Mouse (Mus musculus) gastrocnemius, adult 18-20 months (tissue): Measurements from ENCODE around the gene Whrn. TPM values are rescaled to one million over a fixed set of nuclear protein-coding genes. Genes with fewer than 3 reads are reported as not detected.

Source experiments
- DNase-seq: peaks from one replicate; pipeline ENCODE4 v3.0.0; 2021; ENCODE audit warnings: low spot score
- total RNA-seq, 2 experiments: library from RNA; stranded (reverse); gene quantifications; 2 replicates each; pipeline ENCODE4 v1.2.3; 2021

The Whrn gene
- total RNA-seq, 2 experiments from 2014 or later: 5.5 to 6.5 TPM

DNA sequence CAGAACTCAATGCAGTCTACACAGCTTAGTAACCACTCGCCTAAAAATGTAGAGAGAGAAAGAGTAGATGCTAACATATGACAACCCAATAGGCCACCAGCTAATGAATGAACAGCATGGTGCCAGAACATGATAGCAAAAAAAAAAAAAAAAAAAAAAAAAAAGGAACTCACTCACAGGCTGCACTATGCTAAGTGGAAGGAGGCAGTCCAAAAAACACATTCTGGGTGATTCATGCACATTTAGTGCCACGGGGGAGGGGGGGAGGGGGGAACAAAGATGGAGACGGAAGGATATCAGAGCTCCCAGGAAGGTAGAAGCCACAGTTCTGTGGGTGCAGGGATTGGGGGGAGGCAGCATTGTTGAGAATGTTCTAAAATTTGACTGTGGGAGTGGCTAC lies 43.2 kb downstream of the Whrn start:
- DNase-seq: no peak

DNA sequence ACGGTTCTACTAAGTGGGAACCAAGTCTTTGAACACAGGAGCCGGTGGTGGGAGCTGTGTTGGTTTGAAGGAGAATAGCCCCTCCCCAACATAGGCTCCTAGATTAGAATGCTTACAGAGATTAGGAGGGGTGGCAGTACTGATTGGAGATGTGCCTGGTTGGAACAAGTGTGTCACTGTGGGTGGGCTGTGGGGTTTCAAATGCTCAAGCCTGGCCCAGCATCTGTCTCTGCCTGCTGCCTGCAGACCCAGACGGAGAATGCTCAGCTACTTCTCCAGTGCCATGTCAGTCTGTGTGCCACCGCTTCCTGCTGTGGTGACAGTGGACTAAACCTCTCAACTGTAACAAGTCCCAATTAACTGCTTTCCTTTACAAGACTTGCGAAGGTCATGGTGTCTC lies 45.2 kb downstream of the Whrn start:
- no peak for DNase-seq

DNA sequence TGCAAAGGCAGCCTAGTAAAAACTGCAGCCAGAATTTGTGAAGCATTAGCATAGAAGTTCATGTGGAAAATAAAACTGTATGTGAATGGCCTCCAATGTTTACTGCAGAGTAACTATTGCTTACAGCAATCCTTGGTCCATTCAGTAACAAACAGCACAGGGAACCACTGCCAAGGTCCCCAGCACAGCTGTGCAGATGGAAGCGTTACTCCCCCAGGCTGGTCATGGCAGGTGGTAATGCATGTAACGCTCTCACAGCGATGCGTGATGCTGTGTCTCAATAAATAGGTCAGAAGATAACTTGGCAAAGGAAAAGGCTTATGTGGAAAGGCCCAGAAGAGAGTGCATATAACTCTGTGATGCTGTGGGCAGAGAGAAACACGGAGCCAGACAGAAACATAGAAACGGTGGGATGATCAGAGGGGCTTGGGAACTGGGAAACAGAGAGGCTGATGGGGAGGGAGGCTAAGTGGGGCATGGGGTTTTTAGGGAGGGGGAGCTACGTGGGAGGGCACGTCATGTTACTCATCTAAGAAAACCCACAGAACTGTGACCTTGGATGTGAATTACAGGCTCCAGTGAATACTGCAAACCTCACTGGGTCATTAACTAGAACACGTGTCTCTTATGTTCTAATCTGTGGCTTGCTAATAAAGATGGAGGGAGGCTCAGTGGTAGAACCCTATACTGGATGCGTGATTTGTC lies 51.3 kb downstream of the Whrn start:
- DNase-seq: no peak

DNA sequence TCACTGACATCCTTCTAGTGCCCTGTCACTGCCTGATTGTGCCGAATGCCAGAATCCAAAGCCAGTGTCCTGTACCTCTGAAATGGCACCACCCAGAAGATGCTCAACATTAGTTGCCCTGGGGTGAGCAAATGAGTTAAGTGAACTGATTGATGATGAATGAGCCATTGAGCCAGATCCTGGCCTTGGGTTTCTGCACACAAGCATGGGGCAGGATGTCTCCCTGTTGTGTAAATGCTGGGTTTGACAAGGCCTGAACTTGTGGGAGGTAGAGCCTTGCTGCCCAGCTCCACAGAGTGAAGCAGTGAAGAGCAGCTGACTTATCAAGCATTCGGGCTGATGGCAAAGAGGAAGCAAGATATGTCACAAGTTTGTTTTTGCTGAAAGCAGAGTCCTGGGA lies 52.7 kb downstream of the Whrn start:
- no peak for DNase-seq

DNA sequence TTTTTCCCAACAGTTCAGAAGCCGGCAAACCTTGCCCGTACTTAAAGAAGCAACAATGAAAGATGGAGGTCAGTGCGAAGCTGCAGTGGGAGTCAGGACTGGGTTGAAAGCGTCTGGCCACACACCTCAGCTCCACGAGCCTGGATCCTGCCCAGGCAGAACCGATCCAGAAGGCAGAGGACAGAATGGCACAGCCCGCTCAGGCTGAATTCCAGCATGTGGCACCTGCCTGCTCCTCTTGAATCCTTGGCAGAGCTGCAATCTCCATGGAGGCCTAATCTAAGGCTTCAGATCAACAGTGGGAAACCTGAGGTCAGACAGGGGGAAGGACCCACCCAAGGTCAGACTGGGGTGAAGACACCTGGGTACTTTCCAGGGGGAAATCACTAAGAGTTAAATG lies 54.2 kb downstream of the Whrn start:
- DNase-seq: no peak

DNA sequence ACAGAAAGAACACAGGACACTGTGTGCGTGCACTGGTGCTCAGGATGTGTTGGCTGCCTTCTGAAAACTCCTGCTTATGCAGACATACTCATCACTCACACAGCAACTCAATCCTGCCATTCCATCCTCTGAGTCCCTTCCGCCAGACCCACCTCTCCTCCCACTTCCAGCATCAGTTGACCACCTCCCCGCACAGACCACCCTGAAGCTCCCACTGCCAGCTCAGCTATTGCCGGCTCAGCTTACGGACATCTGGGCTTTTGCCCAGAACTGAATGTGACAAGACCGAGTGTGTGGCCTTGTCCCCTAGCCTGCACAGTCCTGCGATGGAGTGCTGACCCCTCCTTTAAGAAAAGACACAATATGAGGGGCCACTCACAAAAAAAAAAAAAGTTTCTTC lies 55.5 kb downstream of the Whrn start:
- DNase-seq: no peak

DNA sequence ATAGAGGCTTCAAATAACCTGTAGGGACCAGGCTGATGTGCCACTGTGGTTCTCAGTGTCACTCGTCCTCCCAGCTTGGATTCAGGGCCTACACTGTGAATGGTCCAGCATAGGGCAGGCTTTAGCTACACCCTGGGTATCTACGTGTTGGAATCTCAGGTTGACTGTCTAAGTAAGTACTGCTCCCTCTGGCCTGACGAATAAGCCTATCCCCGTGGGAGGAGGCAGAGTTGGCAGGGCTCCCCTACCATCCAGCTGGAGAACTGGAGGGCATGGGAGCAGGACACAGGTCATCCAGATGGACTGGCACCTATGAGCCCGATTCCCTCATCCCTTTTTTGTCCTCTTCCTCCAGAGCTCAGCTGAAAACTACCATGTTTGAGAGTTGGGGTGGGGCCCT lies 57.8 kb downstream of the Whrn start:
- no peak for DNase-seq

DNA sequence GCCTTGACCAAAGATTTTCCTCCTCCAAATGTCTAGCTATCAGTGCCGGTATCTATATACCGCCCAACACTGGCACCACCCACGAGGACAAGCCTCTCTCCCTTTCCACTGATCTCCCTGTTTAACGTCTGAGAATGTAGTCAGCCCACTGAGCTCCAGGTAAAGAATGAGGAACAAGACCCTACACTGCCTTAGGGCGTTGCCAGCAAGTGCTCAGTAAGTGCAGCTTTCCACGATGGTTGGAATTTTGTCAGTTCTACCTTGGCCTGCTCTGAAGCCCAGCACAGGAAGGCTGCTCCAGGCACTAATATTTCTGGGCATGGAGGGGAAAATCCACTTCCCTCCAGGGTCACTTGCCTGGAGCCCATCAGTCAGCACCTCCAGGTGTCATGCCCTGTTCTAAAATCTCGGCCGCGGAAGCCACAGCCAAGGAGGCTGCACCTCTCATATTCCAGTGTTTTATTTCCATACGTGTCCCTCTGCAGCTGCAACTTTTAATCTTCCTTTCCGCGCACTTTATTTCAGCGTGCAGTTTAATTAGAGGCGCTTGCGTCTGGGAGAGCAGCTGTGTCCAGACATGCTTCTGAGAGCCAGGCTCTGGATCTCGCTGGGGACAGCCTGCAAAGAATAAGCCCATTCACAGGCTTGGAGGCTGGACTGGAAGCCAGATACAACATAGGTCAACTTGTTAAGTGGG lies 58.5 kb downstream of the Whrn start:
- DNase-seq: no peak

DNA sequence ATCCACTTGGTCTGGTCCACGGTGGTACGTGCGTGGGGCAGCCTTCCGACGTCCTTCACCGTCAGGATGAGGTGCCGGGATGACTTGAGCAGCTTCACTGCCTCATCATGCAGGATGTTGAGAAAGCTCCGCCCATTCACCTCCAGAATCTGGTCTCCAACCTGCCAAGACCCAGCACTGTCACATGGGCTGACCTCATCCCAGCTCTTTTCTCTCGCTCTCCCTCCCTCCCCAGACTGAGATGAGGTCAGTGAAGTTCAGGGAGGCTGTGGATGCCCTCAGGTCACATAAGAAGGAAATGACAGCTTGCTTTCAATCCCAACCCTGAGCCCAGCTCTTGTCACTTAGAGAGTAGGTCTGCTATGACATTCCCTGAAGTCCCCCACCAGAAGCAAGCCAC lies 60.4 kb downstream of the Whrn start:
- DNase-seq: no peak

DNA sequence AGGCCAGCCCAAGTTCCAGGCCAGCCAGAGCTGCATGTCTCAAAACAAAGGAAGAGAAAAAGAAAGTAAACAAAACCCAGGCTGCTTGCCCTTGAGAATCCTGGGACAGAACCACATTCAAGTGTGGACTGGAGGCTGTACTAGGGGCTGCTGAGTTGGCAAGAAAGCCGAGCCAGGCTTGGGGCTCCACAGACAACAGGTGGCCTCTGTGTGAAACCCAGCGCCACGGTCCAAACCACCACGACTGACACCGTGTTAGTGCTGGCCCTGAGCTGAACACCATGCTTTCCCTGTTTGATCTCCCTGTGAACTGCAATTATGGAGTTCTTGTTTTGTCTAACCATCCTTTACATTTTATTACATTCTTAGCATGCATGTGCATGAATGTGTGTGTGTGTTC lies 64.7 kb downstream of the Whrn start:
- DNase-seq: no peak

DNA sequence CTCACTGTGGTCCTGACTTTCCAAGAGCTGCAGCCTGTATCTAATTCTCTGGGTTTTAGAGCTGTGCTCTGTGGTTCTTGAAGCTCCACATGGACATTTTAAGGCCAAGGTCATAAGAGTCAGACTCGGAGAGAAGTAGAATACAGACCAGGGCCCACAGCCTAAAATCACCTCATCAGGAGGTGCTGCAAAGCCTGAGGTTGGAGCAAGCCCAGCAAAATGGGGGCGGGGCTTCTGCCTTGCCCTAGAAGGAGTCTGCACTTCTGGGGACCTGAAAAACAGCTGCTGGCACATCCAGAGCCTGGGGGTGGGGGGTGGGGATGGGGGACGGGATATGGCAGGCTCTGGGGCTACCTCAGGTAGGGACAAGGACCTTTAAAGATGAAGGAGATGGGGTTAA lies 65.4 kb downstream of the Whrn start:
- DNase-seq: no peak

DNA sequence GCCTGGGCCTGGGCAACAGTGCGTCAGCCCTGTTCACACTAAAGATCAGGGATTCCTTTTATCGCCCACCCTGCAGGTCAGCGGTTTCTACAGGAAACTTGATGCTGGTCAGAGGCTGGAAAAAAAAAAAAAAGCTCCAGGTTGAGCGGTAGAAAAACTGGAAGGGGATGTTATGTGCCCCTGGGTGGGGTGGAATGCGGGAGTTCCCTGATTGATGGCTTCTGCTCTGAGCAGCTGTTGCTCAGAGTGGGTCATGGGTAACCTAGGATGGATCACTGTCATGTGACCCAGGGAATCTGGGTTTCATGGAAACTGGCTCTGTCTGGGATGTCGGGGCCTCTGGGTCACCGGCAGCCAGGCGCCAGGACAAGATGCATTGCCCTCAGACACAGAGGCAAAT lies 69.5 kb downstream of the Whrn start:
- no peak for DNase-seq

DNA sequence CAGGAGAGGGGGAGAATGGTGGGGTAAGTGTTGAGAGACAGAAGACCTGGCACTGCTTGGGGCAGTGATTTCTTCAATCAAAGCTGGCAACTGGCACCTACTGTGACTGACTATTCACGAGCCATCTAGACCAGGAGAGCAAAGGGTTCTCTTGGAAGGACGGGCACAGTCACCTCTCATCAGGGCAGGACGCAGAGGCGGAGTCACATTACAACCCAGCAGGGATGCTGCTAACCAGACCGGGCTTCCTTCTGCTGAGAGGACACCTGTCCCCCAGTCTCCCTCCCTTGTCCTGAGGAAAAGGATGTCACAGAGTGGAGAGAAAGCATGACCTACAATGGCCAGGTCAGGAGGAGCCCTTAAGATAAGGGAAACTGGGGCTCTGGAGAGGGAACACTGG lies 72.0 kb downstream of the Whrn start:
- DNase-seq: no peak

DNA sequence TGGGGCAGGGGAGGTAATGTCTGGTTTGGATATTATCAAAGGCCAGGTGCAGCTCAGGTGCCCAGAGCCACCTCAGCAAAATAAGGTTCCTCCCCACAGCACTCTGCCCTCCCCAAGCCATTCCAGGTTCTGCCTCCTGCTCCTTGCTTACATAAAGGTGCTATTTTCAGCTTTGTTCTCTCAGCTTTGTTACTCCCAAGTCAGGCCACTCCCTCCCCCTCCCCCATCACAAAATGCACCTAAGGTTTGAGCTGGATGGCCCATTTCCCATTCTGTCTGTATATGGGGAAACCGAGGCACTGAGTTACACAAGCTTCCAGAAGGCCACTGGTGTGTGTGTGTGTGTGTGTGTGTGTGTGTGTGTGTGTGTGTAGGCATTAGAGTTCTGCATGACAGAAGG lies 72.6 kb downstream of the Whrn start:
- no peak for DNase-seq

DNA sequence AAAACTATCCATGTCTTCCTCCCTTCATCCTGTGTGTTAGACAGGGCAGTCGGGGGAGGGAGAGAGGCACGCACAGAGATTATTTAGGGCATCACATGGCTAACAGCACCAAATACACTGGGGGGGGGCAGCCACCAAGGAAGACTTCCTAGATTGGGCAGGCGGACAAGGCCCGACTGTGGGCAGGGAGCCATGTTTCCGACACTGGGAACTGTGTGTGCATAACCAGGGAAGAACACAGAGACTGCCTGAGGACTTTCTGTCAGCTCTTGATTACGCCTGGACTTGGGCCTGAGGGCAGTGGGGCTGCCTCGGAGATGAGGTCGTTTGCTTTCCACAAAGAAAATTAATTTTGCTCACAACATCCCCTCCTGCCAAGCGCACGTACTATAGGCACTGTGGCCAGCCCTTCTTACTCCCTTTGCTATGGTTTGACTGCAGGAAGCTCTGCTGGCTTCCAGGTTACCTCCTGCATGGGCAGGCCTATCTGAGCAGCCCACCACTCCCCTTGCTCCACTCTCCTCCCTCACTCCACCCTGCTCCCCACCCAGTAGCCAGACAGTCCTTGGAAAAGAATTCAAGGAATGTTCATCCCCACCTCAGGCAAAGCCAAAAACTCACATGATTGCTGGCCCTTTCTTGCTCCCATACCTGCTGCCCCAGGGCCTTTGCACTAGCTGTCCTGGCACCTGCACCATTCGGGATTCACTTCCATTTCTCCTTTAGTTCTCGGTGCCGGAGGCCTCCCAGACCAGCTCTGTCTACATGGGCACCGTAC lies 75.5 kb downstream of the Whrn start:
- DNase-seq: no peak

DNA sequence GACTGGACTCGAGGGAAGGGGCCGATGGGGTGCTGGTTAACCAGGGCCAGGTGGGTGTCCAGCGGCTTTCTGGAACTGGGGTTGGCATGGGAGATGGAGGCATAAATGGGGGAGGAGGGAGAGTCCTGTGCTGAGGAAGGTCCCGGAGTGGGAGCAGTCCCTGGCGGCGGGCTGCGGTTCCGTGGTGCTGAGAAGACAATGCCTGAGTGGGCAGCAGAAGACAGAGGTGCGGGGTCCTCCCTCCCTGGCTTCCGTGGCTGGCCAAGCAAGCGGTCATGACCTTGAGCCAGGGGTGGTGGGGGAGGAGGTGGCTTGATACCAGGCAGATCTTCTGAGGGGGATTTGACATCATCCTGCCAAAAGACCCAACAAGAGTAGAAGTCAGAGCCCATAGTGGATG lies 77.5 kb downstream of the Whrn start:
- DNase-seq: no peak

DNA sequence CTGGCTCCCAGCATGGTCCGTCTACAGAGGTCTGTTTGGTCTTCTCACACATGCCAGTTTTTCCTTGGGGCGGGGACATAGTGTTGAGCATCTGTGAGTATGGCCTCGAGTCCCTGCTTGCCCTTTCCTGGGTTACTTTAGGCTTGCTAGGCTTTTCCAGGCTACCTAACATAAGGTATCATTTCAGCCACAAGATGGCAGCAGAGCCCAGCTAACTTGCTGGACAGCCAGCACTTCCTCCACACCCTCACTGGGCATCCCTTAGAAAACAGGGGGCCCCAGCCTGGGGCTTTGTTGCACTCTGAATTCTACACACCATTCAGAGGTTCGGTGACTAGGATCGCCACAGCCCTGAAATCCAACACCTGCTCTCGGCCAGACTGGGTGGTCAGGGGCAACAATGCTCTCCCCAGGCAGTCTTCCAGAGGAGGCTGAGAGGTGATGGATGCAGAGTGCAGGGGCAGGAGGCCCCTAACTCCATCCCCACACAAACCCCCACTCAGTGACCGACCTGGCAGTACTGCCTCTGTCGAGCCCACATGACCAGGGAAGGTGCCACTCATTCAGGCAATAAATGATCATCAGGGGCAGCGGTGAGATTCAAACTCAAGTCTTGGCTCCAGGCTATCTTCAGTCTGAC lies 78.4 kb downstream of the Whrn start:
- peak; percentile 83 for DNase-seq

DNA sequence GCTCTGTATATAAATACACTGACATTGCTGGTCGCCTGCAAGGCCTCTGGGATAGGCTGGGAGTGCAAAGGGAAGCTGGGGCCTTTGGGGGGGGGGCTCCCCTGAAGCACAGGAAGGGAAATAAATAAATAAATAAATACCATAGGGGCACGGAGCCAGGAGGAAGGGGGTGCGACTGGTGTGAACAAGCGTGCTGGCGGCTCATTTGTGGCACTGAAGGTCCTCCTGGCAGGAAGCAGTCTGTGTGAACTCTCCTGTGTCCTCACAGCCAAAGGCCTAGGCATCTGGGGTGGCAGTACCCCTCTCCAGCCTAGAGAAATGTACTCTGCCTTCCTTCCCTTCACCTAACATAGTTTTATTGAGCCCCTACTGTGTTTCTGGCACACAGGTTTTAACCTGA lies 80.8 kb downstream of the Whrn start:
- no peak for DNase-seq

DNA sequence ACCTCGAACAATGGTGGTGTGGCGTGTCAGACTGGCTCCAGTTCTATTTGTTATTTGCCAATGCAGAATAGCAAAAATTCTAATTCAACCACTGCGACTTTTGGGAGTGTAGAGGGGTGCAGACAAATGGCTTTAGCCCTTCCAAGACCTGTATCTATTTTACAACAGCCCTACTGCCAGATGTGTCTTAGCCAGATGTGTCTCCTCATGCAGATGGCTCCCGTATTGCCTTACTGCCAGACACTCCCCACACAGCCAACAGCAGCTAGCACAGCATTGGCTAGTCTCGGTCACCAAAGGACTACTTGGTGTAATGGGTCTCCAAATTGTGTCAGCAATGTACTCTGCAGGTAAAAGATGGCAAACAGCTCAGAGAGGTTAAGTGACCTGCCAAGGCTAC lies 84.6 kb downstream of the Whrn start:
- DNase-seq: no peak

DNA sequence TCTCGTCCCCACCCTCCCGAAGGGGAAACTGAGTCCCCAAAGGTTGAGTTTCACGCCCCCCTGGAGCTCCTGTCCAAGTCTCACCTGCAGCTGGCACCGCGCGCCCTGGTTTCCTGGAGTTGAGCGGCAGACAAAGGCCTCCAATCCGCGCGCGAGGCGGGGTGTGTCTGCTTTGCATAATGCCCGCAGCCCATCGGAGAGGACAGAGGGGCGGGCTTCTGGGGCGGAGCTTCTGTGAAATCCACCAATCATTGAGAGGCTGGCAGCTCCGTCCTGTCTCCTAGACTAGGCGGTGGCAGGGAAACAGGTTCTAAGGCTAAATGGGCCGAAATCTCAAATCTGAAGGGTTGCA lies 85.2 kb downstream of the Whrn start:
- peak; percentile 94 for DNase-seq

DNA sequence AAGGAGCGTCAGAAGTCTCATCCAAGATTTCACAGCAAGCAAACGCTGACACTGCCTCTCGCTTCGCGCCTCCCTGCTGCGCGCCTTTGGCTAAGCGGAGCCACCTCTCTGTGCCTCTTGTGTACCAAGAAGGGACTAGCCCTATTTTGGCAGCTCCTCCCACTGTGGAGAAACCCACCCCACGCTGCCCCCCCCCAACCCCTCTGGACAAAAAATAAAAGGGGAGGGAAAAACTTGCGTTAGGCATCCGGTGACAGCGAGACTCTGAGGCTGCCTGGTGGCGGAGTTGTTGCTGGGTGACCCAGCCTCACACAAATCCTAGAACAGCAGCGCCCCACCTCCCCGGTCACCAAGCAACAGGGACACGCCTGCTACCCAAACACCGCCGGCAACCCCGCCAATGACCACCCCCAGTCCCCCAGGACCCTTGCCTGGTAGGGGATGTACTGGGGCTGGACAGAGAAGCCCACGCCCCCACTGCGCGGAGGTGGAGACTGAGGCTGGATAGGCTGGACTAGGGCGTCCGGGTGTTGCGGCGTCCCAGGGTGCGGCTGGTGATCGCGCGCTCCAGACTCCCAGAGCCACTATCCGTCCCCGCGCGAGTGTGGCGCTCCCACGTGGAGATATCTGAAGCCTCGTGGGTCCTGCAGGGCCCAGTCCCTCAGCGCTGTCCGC lies 85.7 kb downstream of the Whrn start:
- peak; percentile 82 for DNase-seq
